Mouse (Mus musculus): ENCODE measurements around the gene Dab2ip.

- TF ChIP-seq CTCF (IDR thresholded peaks at IDR 0.05; ENCODE audit: control insufficient read depth, insufficient read depth, insufficient replicate concordance, low read depth, low read length) (no peak), POLR2A (IDR thresholded peaks at IDR 0.05; ENCODE audit: control insufficient read depth, low read depth, low read length) (no peak)
These were observed 171.3 kb downstream of the Dab2ip start for GRCm38 (mm10) chr2:35729077-35730065.

Data from testis, adult 2 months (tissue).